Mouse (Mus musculus): ENCODE measurements at regions not wholly inside any gene's neighbourhood (a gene's known extent, or its start where the extent isn't known, plus 50 kb on each side); places are given as distances from the start of the nearest gene placed in this dataset.

DNA sequence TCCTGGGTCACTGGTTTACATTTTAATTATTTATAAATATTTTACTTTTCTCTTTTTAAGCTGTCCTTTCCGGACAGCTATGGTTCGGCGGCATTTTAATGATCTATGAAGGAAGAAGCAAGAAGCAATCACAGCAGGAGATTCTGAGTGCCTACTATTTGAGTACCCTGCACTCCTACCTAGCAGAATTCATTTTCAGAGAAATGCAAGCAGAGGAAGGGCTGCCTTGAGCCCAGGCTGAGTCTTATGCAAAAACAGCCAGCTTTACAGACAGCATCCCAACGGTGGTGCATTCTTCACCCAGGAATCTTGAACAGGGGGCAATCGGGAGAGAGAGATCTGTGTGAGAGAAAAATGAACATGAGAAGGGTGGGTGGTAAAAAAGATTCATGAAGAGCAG is 97.7 kb upstream of the Ankrd1 start:
- Histone ChIP-seq H3K27ac (no peak overlapping the region), H3K4me3 (no peak overlapping the region)
- TF ChIP-seq CTCF (conservative IDR thresholded peaks at IDR 0.05): no peak
- DNase-seq (ENCODE audit: low spot score in 2 of 2): no peak

DNA sequence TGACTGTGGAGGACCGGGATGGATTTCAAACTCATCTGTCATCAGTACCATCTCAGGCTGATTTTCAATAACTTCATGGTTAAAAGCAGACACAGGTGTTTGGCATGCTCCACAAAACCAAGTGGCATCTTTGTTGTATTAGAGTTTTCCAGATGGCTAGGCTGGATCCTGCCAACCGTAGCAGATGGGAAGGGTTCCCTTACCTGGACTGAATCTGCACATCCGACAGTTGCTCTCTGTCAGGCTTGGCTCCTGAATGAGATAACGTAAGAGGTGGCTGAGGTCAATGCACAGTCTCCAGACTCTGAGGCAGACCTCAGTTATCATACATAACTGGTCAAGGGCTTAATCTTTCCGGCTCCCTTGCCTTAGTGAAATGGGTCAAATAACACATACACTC is 99.0 kb upstream of the Ankrd1 start:
- H3K27ac ChIP-seq: no peak overlapping the region
- DNase-seq (ENCODE audit: low spot score in 2 of 2): no peak
- TF ChIP-seq CTCF (conservative IDR thresholded peaks at IDR 0.05): no peak
- H3K4me3 ChIP-seq: no peak overlapping the region

DNA sequence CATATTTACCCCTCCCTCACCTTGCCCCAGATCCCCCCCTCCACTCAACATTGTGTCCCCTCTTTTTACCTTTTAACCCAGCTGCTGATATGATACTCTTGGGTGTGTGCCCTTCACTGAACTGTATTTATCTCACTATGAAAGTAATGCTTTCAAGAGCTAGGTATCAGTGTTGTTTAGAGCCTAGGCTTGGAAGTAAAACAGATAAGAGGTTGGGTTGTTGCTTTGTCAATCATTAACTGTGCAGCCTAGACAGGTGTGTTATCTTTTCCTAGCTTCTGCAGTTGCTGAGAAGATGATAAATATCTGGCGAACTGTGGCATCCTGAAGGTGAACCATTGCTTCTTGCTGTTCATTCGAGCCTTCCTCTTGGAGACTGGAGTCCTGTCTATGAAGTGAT is 101.2 kb upstream of the Ankrd1 start:
- no peak overlapping the region for H3K27ac ChIP-seq
- no peak for DNase-seq (ENCODE audit: low spot score in 2 of 2)
- no peak for TF ChIP-seq CTCF (conservative IDR thresholded peaks at IDR 0.05)
- no peak overlapping the region for H3K4me3 ChIP-seq

GRCm38 (mm10) chr19:36221596-36221995 is 101.7 kb upstream of the Ankrd1 start:
- DNase-seq (ENCODE audit: low spot score in 2 of 2): no peak
- H3K4me3 ChIP-seq: no peak overlapping the region
- no peak overlapping the region for H3K27ac ChIP-seq
- TF ChIP-seq CTCF (conservative IDR thresholded peaks at IDR 0.05): no peak

DNA sequence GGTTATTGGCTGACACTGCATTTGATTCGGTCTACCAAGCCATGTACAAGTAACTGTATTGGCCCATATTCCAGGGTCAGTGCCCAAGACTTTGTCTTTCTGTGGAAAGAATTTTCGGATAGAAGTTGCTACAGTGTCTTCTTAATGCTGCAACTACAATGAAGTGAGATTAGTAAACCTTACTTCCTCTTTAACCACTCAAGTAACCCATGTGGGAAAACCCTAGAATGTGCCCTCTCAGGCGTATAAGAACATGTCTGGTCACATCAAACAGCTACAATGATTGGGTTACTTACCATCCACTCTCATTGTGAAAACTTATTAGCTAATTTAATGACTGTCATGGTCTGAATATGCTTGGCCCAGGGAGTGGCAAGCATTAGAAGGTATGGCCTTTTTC is 102.3 kb upstream of the Ankrd1 start:
- H3K27ac ChIP-seq: no peak overlapping the region
- DNase-seq (ENCODE audit: low spot score in 2 of 2): no peak
- TF ChIP-seq CTCF (conservative IDR thresholded peaks at IDR 0.05): no peak
- no peak overlapping the region for H3K4me3 ChIP-seq

DNA sequence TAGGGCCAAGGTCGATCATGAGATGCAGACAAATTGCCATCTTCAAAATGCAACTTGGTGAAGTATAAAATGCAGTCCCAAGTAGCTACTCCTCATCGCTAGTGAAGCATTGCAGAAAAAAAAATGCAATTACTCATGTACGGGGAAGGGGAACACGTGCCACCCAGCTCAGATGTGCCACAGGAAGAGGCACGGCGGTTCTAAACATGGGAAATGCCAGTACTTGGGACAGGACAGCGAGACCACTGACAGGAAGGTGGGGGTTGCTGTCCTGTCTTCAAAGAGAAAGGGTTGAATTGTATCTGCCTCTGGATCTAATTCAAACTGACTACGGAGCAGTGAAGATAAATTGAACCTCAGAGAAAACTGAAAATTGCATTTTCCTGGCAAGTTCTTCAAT is 104.6 kb upstream of the Ankrd1 start:
- no peak overlapping the region for H3K4me3 ChIP-seq
- DNase-seq (ENCODE audit: low spot score in 2 of 2): no peak
- H3K27ac ChIP-seq: no peak overlapping the region
- no peak for TF ChIP-seq CTCF (conservative IDR thresholded peaks at IDR 0.05)

DNA sequence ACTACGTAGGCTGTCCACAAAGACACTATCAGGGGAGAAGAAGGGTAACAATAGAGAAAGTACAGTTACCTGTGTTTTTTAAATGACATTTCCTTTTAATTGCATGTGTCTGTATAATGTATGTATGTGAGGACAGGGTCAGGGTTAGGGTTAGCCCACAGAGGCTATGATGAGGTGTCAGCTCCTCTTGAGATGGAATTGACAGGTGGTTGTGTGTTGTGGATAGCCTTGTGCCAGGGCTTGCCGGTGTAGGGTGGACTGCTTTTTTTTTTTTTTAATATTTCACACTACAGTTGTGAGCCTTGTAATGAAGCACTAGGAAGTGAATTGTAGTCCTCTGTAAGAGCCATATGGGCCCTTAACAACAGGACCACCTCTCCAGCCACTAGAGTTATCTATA is 105.7 kb upstream of the Ankrd1 start:
- no peak overlapping the region for H3K4me3 ChIP-seq
- no peak for DNase-seq (ENCODE audit: low spot score in 2 of 2)
- no peak overlapping the region for H3K27ac ChIP-seq
- no peak for TF ChIP-seq CTCF (conservative IDR thresholded peaks at IDR 0.05)

GRCm38 (mm10) chr19:36227418-36228160 is 107.7 kb upstream of the Ankrd1 start:
- no peak overlapping the region for H3K27ac ChIP-seq
- H3K4me3 ChIP-seq: no peak overlapping the region
- TF ChIP-seq CTCF (conservative IDR thresholded peaks at IDR 0.05): no peak
- DNase-seq (ENCODE audit: low spot score in 2 of 2): no peak

DNA sequence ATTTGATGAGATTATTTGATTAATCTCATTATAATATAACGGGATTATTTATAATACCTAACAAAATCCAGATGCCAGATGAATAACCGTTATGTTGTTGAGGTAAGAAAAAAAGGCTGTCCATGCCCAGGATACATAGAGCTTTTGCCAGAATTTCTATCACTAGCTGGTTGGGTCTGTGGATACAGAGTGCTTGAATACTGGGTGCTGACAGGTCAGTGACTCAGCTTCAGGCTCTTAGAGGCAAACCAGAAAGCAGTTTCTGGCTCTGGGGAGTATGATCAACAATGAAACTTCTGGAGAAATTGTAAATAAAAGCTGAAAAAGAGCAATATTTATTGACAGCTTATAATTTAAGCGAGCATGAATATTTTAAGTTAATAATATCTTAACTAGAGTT is 109.4 kb upstream of the Ankrd1 start:
- H3K4me3 ChIP-seq: no peak overlapping the region
- no peak for TF ChIP-seq CTCF (conservative IDR thresholded peaks at IDR 0.05)
- no peak for DNase-seq (ENCODE audit: low spot score in 2 of 2)
- H3K27ac ChIP-seq: no peak overlapping the region

GRCm38 (mm10) chr19:36229941-36230340 is 110.0 kb upstream of the Ankrd1 start:
- no peak for DNase-seq (ENCODE audit: low spot score in 2 of 2)
- TF ChIP-seq CTCF (conservative IDR thresholded peaks at IDR 0.05): no peak
- no peak overlapping the region for H3K27ac ChIP-seq
- H3K4me3 ChIP-seq: no peak overlapping the region

DNA sequence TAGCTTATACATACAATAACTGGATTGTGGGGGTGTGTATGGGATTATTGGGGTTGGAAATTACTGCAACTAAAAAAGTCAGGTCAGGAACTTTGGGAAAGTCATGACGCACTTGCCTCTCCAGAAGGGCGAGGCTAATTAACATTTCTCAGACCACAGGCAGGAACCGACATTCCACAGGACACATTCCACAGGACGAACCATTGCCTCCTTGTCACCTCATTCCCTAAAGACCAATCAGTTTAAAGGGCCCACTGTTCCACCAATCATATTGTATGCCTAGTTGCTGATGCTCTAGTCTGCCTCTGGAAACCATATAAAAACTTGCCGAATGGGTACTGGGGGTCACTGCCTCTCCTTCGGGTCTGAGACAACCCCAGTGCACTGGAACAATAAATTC is 113.0 kb upstream of the Pcgf5 start:
- Histone ChIP-seq H3K27ac (no peak overlapping the region), H3K4me3 (no peak overlapping the region)
- TF ChIP-seq CTCF (conservative IDR thresholded peaks at IDR 0.05): no peak
- no peak for DNase-seq (ENCODE audit: low spot score in 2 of 2)

- no peak for TF ChIP-seq CTCF (conservative IDR thresholded peaks at IDR 0.05)
- H3K4me3 ChIP-seq: no peak overlapping the region
- DNase-seq (ENCODE audit: low spot score in 2 of 2): no peak
- H3K27ac ChIP-seq: no peak overlapping the region
Observed at GRCm38 (mm10) chr19:36236576-36237345, 111.3 kb upstream of the Pcgf5 start.

- TF ChIP-seq CTCF (conservative IDR thresholded peaks at IDR 0.05): no peak
- H3K4me3 ChIP-seq: no peak overlapping the region
- no peak for DNase-seq (ENCODE audit: low spot score in 2 of 2)
Observed at GRCm38 (mm10) chr19:36237751-36238150, 110.4 kb upstream of the Pcgf5 start.

DNA sequence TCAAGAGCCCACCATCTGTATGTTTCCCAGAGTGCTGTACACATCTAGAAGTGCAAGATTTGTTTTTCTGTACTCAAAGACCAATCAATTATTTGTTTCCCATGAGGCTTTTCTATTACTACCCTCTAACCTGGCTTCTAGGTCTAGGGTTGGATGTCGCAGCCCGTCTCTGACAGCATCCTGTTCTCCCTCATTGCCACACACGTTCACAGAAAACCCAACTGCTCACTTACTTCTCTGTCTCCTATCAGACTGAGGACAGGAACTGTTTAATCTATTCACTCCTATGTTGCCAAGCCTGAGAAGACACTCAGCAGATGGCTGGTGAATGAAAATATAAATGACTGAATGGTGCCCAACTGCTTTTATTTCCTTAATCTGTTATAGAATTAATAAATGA is 109.6 kb upstream of the Pcgf5 start:
- H3K27ac ChIP-seq: no peak overlapping the region
- no peak overlapping the region for H3K4me3 ChIP-seq
- DNase-seq (ENCODE audit: low spot score in 2 of 2): no peak
- TF ChIP-seq CTCF (conservative IDR thresholded peaks at IDR 0.05): no peak

More at GRCm38 (mm10) chr19:36237751-36238150, 110.4 kb upstream of the Pcgf5 start:
- no peak overlapping the region for H3K27ac ChIP-seq

All from layer of hippocampus, adult 2 months (tissue).